Mouse (Mus musculus) limb, embryonic 11.5 days (tissue): Measurements from ENCODE around the gene Hipk1. TPM values are rescaled to one million over a fixed set of nuclear protein-coding genes. Genes with fewer than 3 reads are reported as not detected.

Experiments used
- ATAC-seq: fragments of 200-750 bp; cut with Nextera tagmentation; 2 replicates; pipeline ENCODE4 v1.8.0; 2017; ENCODE audit warnings: low read depth; ENCODE audit not compliant: insufficient number of reproducible peaks, low FRiP score, low TSS enrichment
- DNase-seq: peaks from one replicate; pipeline ENCODE4 v3.0.0-alpha.2; 2015; ENCODE audit warnings: low spot score
- H3K27ac ChIP-seq: fragments of 300-500 bp; sonication (generic); replicated peaks from 2 replicates; pipeline ENCODE4 v1.5.1; 2014; ENCODE audit warnings: low read depth, mild to moderate bottlenecking, low read length
- H3K27me3 ChIP-seq: fragments of 300-500 bp; sonication (generic); 2 replicates; pipeline ENCODE4 v1.6.1; 2014; ENCODE audit warnings: mild to moderate bottlenecking, low read length, mixed read lengths; ENCODE audit not compliant: control insufficient read depth, insufficient read depth
- H3K36me3 ChIP-seq: fragments of 300-500 bp; sonication (generic); 2 replicates; pipeline ENCODE4 v1.6.1; 2014; ENCODE audit warnings: mild to moderate bottlenecking, low read length, moderate library complexity, mixed read lengths; ENCODE audit not compliant: control insufficient read depth, insufficient read depth
- H3K4me1 ChIP-seq: fragments of 300-500 bp; sonication (generic); 2 replicates; pipeline ENCODE4 v1.6.1; 2014; ENCODE audit warnings: low read length, mixed read lengths; ENCODE audit not compliant: control insufficient read depth, insufficient read depth
- H3K4me2 ChIP-seq: fragments of 300-500 bp; sonication (generic); 2 replicates; pipeline ENCODE4 v1.6.1; 2014; ENCODE audit warnings: low read depth, mild to moderate bottlenecking, moderate library complexity; ENCODE audit not compliant: severe bottlenecking
- H3K4me3 ChIP-seq: fragments of 300-500 bp; sonication (generic); 2 replicates; pipeline ENCODE4 v1.5.1; 2014; ENCODE audit warnings: low read depth, low read length
- H3K9ac ChIP-seq: fragments of 300-500 bp; sonication (generic); 2 replicates; pipeline ENCODE4 v1.6.1; 2014; ENCODE audit warnings: mild to moderate bottlenecking, low read length
- H3K9me3 ChIP-seq: fragments of 300-500 bp; sonication (generic); 2 replicates; pipeline ENCODE4 v1.6.1; 2016; ENCODE audit warnings: low read length; ENCODE audit not compliant: control insufficient read depth
- WGBS: fragments of 180-500 bp; shearing (Covaris S2); extraction: QIAGEN DNeasy Blood & Tissue Kit; methylation state at CpG from one replicate; pipeline ENCODE4 v1.1.7; 2014; 5-methylcytosine and 5-hydroxymethylcytosine counted together
- polyA plus RNA-seq: library from polyadenylated mRNA; unstranded; fragments of >200 nt; fragmentation: Nextera tagmentation; extraction: Ambion mirVana; gene quantifications from 2 replicates; pipeline ENCODE4 v1.2.1, GENCODE M21; 2014

Hipk1 gene
- polyA plus RNA-seq, 1 experiment from 2014 or later: 13.4 TPM

DNA sequence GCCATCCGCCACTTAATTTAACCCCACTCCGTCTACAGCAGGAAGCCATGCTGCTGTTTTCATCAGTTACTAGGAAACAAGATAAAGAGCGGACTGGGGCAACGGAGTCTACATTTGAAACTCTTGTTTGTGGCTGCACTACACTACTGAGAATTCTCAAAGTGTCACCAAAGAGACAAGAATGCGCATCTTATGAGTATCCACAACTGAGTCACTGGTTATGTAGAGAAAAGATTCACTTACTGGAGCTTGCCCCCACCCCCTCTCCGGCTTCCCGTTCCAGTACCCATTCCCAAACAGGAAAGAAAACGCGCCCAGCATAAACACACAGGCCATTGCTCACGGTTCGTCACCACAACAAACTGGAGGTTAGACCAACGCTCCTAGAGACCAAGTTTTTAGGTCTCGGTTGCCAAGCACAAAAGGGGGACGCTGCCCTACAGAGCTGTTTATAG lies 1.4 kb downstream of the Hipk1 start:
- peak overlapping the region; percentile 73 for H3K4me2 ChIP-seq
- peak overlapping the region; percentile 81 for H3K9ac ChIP-seq
- H3K36me3 ChIP-seq: no peaks in the 10 kb centered on the region
- H3K4me1 ChIP-seq: 0 out of 2 replicates have a peak, but pooled peaks cover 2% of the 10 kb centered on the region
- H3K4me3 ChIP-seq: peak overlapping the region; percentile 74
- 3% methylated on average over 14 of the region's 14 CpGs for WGBS
- DNase-seq (peak; percentile 36), ATAC-seq (no peak)
- no peaks in the 10 kb centered on the region for H3K9me3 ChIP-seq
- 0 out of 2 replicates have a peak overlapping the region, but pooled peaks have one; percentile 22 for H3K27ac ChIP-seq
- H3K27me3 ChIP-seq: no peaks in the 10 kb centered on the region

DNA sequence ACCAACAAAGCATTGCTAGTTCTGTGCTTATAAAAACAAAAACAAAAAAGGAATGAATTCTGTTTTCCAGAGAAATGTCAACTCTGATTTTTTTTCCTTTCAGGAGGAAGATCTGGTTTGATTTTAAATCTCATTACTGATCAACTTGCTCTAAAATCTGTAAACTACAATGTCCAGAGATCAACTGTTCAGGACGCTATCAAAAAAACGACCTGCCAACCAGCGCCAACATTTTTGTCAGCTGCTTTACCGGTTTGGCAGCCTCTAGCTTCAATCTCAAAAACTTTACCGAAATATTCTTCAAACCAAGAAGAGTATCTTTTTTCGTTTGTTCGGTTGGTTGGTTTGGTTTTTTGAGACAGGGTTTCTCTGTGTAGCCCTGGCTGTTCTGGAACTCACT lies 2.3 kb downstream of the Hipk1 start:
- Histone ChIP-seq H3K27me3 (no peaks in the 10 kb centered on the region), H3K4me1 (0 out of 2 replicates have a peak, but pooled peaks cover 2% of the 10 kb centered on the region), H3K9me3 (no peaks in the 10 kb centered on the region), H3K9ac (no peak overlapping the region), H3K27ac (no peak overlapping the region), H3K4me2 (no peak overlapping the region), H3K36me3 (no peaks in the 10 kb centered on the region), H3K4me3 (no peak overlapping the region)
- WGBS: 84% methylated on average over 7 of the region's 7 CpGs
- no peak for ATAC-seq
- no peak for DNase-seq

DNA sequence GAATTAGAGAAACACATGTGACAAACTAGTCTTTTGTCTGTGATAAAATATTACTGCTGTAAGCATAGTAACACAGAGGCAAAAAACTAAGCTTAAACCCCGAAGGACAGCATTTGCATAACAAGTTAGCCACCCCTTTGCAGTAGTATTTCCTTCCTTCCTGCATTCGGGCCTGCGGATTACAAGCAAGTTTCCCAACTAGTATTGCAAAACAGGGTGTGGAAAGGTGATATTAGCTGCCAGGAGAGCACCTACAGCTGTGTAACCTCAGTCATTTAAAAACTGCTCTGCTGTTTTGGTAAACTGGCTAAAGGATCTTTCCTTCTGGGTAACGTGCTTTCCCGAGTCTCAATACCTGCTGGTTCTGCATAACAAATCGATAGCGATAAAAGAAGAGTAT lies 4.1 kb downstream of the Hipk1 start:
- Histone ChIP-seq H3K4me1 (0 out of 2 replicates have a peak, but pooled peaks cover 2% of the 10 kb centered on the region), H3K4me2 (no peak overlapping the region), H3K4me3 (no peak overlapping the region), H3K27ac (no peak overlapping the region), H3K36me3 (no peaks in the 10 kb centered on the region), H3K9me3 (no peaks in the 10 kb centered on the region), H3K9ac (no peak overlapping the region), H3K27me3 (no peaks in the 10 kb centered on the region)
- WGBS: 73% methylated on average over 7 of the region's 7 CpGs
- ATAC-seq (no peak), DNase-seq (no peak)

DNA sequence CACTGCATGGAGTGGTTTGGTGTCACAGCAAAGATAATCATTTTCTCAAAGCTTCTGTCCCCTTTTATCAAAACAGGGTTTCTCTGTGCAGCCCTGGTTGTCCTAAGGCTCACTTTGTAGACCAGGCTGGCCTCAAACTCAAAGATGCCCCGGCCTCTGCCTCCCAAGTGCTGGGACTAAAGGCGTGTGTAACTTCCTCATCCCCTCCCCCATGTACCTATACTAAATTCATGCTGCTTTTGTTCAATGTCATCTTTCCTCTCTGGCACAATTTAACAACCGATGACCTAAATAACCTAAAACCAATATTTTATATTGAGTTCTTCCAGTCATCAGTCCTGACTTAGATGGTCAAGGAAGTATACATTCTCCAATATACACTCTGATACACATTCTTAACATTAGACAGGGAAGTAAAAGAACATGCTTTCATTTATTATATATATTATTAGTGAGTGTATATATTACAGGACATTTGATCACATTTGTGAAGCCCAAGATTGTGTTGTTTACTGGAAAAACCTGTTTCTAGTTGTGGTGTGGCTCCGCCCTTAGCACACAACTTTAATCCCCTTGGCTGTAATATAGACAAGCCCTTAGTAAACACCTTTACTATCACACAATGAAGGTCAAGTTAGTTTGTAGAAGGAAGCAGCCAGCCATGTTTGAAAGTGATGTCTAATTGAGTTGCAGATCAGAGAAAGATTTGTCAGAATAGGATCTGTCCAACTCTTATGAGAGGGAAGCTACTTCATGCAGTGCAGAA lies 8.3 kb downstream of the Hipk1 start:
- no peak overlapping the region for H3K27ac ChIP-seq
- no peaks in the 10 kb centered on the region; the same call in 1 of the 2 replicates for H3K36me3 ChIP-seq
- DNase-seq (no peak), ATAC-seq (no peak)
- H3K4me2 ChIP-seq: no peak overlapping the region
- H3K9me3 ChIP-seq: no peaks in the 10 kb centered on the region
- H3K4me1 ChIP-seq: no peaks in the 10 kb centered on the region
- no peak overlapping the region for H3K9ac ChIP-seq
- no peak overlapping the region for H3K4me3 ChIP-seq
- H3K27me3 ChIP-seq: no peaks in the 10 kb centered on the region
- WGBS: 89% methylated on average over 4 of the region's 4 CpGs

DNA sequence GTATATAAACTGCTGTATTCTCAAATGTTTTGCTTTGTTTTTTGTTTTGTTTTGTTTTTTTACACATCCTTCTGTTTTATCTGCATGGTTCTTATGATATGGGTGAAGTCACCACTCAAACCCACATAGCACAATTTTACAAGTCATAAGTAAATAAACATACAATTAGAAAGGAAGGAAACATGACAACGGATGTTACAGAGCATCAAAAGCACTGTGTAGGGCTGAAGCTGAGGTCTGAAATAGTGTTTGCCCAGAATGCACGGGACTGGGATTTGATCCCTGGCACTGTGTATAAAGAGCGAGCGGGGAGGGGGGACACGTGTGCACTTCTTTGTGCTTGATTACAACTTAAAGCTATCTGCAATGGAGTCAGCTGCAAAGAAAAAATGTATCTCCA lies 10.6 kb downstream of the Hipk1 start:
- Histone ChIP-seq H3K9ac (no peak overlapping the region), H3K27me3 (no peaks in the 10 kb centered on the region), H3K36me3 (peaks cover 8% of the 10 kb centered on the region; the same call in 1 of the 2 replicates), H3K4me2 (no peak overlapping the region), H3K4me1 (no peaks in the 10 kb centered on the region), H3K4me3 (no peak overlapping the region), H3K9me3 (no peaks in the 10 kb centered on the region), H3K27ac (no peak overlapping the region)
- ATAC-seq (no peak), DNase-seq (no peak)
- WGBS: 89% methylated on average over 5 of the region's 5 CpGs

DNA sequence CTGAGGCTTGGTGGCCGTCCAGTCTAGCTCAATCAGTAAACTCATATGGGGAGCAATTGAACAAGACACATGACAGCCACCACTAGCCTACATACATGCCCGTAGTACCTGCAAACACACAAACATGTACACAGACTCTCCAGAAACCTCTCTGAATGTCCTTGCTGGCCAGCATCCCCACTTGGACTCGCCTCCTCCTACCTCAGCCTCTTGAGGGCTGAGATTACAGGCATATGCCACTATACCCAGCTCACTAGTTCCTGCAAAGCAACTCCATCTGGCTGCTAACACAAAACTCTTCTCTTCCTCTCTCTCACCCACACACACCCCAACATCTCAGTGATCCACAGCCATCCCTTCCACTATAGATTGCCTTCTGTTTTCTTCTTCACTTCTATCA lies 11.1 kb downstream of the Hipk1 start:
- no peak for ATAC-seq
- no peak overlapping the region for H3K9ac ChIP-seq
- no peak for DNase-seq
- H3K4me3 ChIP-seq: no peak overlapping the region
- WGBS: 90% methylated on average over 3 of the region's 3 CpGs
- peaks cover 8% of the 10 kb centered on the region; the same call in 1 of the 2 replicates for H3K36me3 ChIP-seq
- H3K27me3 ChIP-seq: no peaks in the 10 kb centered on the region
- H3K4me2 ChIP-seq: no peak overlapping the region
- H3K4me1 ChIP-seq: no peaks in the 10 kb centered on the region
- H3K9me3 ChIP-seq: no peaks in the 10 kb centered on the region
- H3K27ac ChIP-seq: no peak overlapping the region

DNA sequence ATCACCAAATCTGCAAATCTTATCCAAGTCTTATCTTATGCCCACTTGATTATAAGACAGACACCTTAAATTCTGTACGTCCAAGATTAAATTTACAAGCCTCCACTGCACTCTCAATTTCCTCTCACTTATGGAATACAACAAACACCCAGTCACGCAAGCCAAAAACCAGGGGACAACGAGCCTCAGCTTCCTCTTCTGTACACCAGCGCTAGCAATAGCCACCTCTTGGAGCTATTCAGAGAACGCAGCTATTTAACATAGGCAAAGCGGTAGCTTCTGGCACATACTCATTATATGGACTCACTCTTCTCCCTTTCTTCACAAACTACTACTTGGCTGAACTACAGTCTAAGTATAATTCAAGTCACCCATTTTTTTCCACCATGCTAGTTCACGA lies 12.2 kb downstream of the Hipk1 start:
- no peak for DNase-seq
- Histone ChIP-seq H3K27ac (no peak overlapping the region), H3K27me3 (no peaks in the 10 kb centered on the region), H3K9ac (no peak overlapping the region), H3K4me3 (no peak overlapping the region), H3K4me1 (no peaks in the 10 kb centered on the region), H3K9me3 (no peaks in the 10 kb centered on the region), H3K4me2 (no peak overlapping the region), H3K36me3 (peaks cover 8% of the 10 kb centered on the region; the same call in 1 of the 2 replicates)
- WGBS: 93% methylated on average over 7 of the region's 7 CpGs
- no peak for ATAC-seq

DNA sequence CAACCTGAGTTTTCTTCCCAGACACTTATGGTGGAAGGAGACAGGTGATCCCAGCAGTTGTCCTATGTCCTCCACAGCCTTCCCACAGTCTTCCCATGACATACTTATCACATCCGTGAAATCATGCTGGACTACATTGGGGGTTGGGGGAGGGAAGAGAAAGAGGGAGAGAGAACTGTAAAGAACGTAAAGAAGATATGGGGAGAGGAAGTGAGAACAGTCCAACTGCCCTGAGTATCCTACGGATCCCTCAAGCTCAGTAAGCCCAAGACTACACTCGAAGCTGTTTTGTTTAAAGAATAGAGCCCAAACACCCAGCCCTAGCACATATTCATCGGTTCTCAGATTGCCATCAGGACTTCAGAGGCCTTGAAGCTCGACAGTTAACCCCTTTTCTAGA lies 12.7 kb downstream of the Hipk1 start:
- Histone ChIP-seq H3K9ac (no peak overlapping the region), H3K4me3 (no peak overlapping the region), H3K4me2 (no peak overlapping the region), H3K27me3 (no peaks in the 10 kb centered on the region), H3K4me1 (no peaks in the 10 kb centered on the region), H3K9me3 (no peaks in the 10 kb centered on the region), H3K27ac (no peak overlapping the region), H3K36me3 (peaks cover 8% of the 10 kb centered on the region; the same call in 1 of the 2 replicates)
- WGBS: 88% methylated on average over 6 of the region's 6 CpGs
- DNase-seq: no peak
- no peak for ATAC-seq
